Mouse (Mus musculus): ENCODE results near the gene Cyb561. TPM values are rescaled to one million over a fixed set of nuclear protein-coding genes. Genes with fewer than 3 reads are reported as not detected.
A peak's percentile ranks its signal among the peaks of the same experiment; 100 is the strongest.

Cyb561 gene
- polyA plus RNA-seq, 1 experiment from 2014 or later: 4.1 TPM

DNA sequence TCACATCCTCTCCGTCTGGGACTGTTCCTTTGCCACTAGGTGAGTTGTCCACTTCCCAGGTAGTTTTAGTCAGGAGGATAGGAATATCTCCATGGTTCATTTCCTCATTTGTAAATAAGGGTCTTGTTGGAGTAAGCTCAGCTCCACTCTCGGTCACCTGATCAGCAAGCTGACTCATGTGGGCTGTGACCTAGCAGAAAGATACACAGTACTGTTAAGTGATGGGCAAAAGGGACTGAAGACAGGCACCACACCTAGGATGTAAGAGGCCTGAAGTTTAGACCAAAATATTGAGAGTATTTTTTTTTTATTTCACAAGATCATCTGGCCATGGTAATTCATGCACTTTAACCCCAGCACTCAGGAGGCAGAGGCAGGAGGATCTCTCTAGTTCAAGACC lies 32.3 kb downstream of the Cyb561 start:
- Histone ChIP-seq H3K4me2 (no peak overlapping the region), H3K9me3 (replicated peaks) (no peaks in the 10 kb centered on the region), H3K27me3 (replicated peaks) (no peaks in the 10 kb centered on the region), H3K27ac (ENCODE audit: poor library complexity, severe bottlenecking) (no peak overlapping the region), H3K9ac (no peak overlapping the region), H3K36me3 (peaks cover 80% of the 10 kb centered on the region), H3K4me3 (no peak overlapping the region), H3K4me1 (replicated peaks) (peaks cover 9% of the 10 kb centered on the region)
- WGBS: 90% methylated on average over 2 of the region's 2 CpGs
- ATAC-seq (ENCODE audit: insufficient number of reproducible peaks, low FRiP score): no peak

DNA sequence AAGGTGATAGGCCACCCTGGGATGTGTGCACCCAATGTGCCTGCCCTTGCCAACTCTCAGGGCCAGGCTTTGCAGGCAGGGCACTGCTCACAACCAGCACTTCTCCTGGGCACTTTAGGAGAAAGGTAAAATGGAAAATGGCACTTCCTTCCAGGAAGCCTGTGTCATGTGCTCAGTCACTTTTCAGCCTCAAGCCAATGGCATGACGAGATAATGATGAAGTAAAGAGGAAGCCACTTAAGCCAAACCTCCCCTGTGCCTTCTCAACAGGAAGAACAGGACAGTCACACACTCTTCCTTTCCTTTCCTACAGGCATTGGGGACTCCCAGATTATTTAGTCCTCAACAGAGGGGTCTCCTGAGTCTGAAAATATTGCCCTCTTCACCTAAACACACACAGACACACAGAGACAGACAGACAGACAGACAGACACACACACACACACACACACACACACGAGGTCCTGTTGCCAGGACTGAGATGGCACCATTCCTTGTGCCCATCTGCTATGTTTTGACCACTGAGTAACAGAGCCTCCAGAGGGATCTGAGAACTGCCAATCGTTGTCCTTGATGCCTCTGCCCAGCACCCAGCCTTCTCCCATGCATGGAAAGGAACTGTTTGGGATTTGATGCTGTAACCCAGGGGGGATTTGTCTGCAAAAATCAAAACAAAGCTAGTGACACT lies 32.9 kb downstream of the Cyb561 start:
- 70% methylated on average over 3 of the region's 3 CpGs for whole genome bisulfite sequencing
- ATAC-seq (ENCODE audit: insufficient number of reproducible peaks, low FRiP score): no peak
- no peak overlapping the region for H3K4me2 ChIP-seq
- H3K9ac ChIP-seq: no peak overlapping the region
- H3K4me1 ChIP-seq (replicated peaks): peaks cover 9% of the 10 kb centered on the region; the same call in 1 of the 2 replicates
- no peaks in the 10 kb centered on the region for H3K27me3 ChIP-seq (replicated peaks)
- H3K9me3 ChIP-seq (replicated peaks): no peaks in the 10 kb centered on the region
- H3K36me3 ChIP-seq: peaks cover 74% of the 10 kb centered on the region
- no peak overlapping the region for H3K4me3 ChIP-seq
- H3K27ac ChIP-seq (ENCODE audit: poor library complexity, severe bottlenecking): no peak overlapping the region

DNA sequence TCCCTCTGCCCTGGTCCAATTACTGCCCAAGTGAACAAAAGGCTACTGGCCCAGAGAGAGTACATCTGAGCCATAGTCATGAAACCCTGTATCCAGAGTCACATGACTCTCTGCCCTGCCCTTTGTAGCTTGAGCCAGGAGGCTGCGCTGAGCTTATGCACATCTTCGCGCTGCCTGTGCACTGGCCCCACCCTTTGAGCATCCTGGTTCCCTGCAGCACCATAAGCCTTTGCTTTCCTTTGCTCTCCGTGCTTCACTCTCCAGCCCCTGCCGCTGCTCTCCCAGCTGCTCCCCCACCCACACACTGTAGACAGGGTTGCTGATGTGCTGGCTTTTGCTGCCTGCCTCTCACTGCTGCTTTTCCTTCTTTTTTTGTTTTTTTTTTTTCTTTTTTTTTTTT lies 39.6 kb downstream of the Cyb561 start:
- Histone ChIP-seq H3K9me3 (replicated peaks) (no peaks in the 10 kb centered on the region), H3K27ac (ENCODE audit: poor library complexity, severe bottlenecking) (no peak overlapping the region), H3K4me2 (no peak overlapping the region), H3K36me3 (peaks cover 58% of the 10 kb centered on the region), H3K4me1 (replicated peaks) (peaks cover 3% of the 10 kb centered on the region), H3K4me3 (no peak overlapping the region), H3K9ac (no peak overlapping the region), H3K27me3 (replicated peaks) (no peaks in the 10 kb centered on the region)
- no peak for ATAC-seq (ENCODE audit: insufficient number of reproducible peaks, low FRiP score)
- 70% methylated on average over 5 of the region's 5 CpGs for WGBS

GRCm38 (mm10) chr11:105911592-105912375 lies 41.4 kb downstream of the Cyb561 start:
- no peaks in the 10 kb centered on the region; the same call in 1 of the 2 replicates for H3K4me1 ChIP-seq (replicated peaks)
- ATAC-seq (ENCODE audit: insufficient number of reproducible peaks, low FRiP score): no peak
- no peak overlapping the region for H3K9ac ChIP-seq
- H3K27me3 ChIP-seq (replicated peaks): no peaks in the 10 kb centered on the region
- no peak overlapping the region for H3K27ac ChIP-seq (ENCODE audit: poor library complexity, severe bottlenecking)
- WGBS: 38% methylated on average over 4 of the region's 4 CpGs
- H3K9me3 ChIP-seq (replicated peaks): no peaks in the 10 kb centered on the region
- H3K36me3 ChIP-seq: peaks cover 53% of the 10 kb centered on the region
- no peak overlapping the region for H3K4me2 ChIP-seq
- no peak overlapping the region for H3K4me3 ChIP-seq

DNA sequence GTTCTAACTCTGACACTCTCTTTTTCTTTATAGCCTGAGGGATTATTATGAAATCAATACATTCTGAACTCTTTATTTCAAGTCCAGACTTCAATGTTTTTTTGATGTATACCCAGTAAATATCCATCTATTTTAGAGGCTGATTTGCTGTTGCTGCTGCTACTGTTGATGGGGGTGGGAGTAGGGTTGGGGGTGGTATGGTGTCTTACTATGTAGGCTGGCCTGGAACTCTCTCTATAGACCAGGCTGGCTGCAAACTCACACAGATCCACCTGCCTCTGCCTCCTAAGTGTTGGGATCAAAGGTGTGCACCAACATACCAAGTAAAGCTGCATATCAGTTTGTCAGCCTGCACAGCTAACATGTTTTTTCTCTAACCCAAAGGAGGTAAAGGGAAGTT lies 42.0 kb downstream of the Cyb561 start:
- no peaks in the 10 kb centered on the region for H3K9me3 ChIP-seq (replicated peaks)
- H3K27ac ChIP-seq (ENCODE audit: poor library complexity, severe bottlenecking): no peak overlapping the region
- ATAC-seq (ENCODE audit: insufficient number of reproducible peaks, low FRiP score): no peak
- no peaks in the 10 kb centered on the region; the same call in 1 of the 2 replicates for H3K4me1 ChIP-seq (replicated peaks)
- no peak overlapping the region for H3K4me2 ChIP-seq
- H3K36me3 ChIP-seq: peaks cover 47% of the 10 kb centered on the region
- no peak overlapping the region for H3K9ac ChIP-seq
- H3K4me3 ChIP-seq: no peak overlapping the region
- H3K27me3 ChIP-seq (replicated peaks): no peaks in the 10 kb centered on the region

- Histone ChIP-seq H3K4me3 (no peak overlapping the region), H3K27me3 (replicated peaks) (no peaks in the 10 kb centered on the region), H3K9me3 (replicated peaks) (no peaks in the 10 kb centered on the region), H3K36me3 (peaks cover 46% of the 10 kb centered on the region), H3K27ac (ENCODE audit: poor library complexity, severe bottlenecking) (no peak overlapping the region), H3K4me1 (replicated peaks) (peaks cover 7% of the 10 kb centered on the region; the same call in 1 of the 2 replicates), H3K9ac (no peak overlapping the region), H3K4me2 (no peak overlapping the region)
- no peak for ATAC-seq (ENCODE audit: insufficient number of reproducible peaks, low FRiP score)
- WGBS: 84% methylated on average over 2 of the region's 2 CpGs
Observed at GRCm38 (mm10) chr11:105909617-105910016, 43.5 kb downstream of the Cyb561 start.

GRCm38 (mm10) chr11:105908926-105909325 lies 44.2 kb downstream of the Cyb561 start:
- no peak overlapping the region for H3K9ac ChIP-seq
- H3K9me3 ChIP-seq (replicated peaks): no peaks in the 10 kb centered on the region
- peaks cover 7% of the 10 kb centered on the region; the same call in 1 of the 2 replicates for H3K4me1 ChIP-seq (replicated peaks)
- no peak overlapping the region for H3K4me2 ChIP-seq
- H3K36me3 ChIP-seq: peaks cover 47% of the 10 kb centered on the region
- no peak for ATAC-seq (ENCODE audit: insufficient number of reproducible peaks, low FRiP score)
- WGBS: 76% methylated on average over 8 of the region's 8 CpGs
- H3K27me3 ChIP-seq (replicated peaks): no peaks in the 10 kb centered on the region
- no peak overlapping the region for H3K27ac ChIP-seq (ENCODE audit: poor library complexity, severe bottlenecking)
- no peak overlapping the region for H3K4me3 ChIP-seq

GRCm38 (mm10) chr11:105907381-105907780 lies 45.8 kb downstream of the Cyb561 start:
- H3K4me1 ChIP-seq (replicated peaks): peaks cover 7% of the 10 kb centered on the region; the same call in 1 of the 2 replicates
- peaks cover 49% of the 10 kb centered on the region for H3K36me3 ChIP-seq
- H3K9ac ChIP-seq: no peak overlapping the region
- H3K4me2 ChIP-seq: no peak overlapping the region
- WGBS: 89% methylated on average over 1 of the region's 1 CpGs
- H3K27me3 ChIP-seq (replicated peaks): no peaks in the 10 kb centered on the region
- H3K4me3 ChIP-seq: no peak overlapping the region
- H3K27ac ChIP-seq (ENCODE audit: poor library complexity, severe bottlenecking): no peak overlapping the region
- H3K9me3 ChIP-seq (replicated peaks): no peaks in the 10 kb centered on the region
- ATAC-seq (ENCODE audit: insufficient number of reproducible peaks, low FRiP score): no peak

DNA sequence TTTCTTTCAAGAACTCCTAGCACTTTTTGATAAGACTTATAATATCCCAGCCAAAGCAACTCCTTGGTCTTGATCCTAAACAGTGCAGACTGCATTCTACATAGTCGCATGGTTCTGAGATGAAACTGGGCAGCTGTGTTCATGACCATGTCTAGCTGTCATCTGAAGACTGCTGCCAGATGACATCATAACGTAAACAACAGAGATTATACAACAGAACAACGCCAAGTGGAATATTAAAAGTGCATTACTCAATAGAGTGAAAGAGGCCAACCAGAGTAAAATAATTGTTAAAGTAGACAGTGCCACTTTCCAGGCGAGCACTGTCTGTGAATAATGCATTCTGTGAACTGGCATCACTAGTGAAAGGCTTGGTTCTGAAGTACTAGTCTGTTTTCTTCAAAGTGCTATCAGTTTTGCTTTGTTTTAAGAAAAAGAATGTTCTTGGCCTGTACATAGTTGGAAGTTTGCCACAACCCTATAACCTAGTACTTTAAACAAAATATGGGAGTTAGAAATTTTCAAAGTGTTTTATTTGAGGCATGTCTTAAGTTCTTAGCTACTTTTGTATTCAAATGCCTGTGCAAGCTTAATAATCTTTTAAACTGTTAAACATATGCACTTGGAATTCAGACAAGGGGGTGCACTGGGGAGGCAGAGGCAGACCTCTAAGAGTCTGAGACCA lies 47.5 kb downstream of the Cyb561 start:
- no peak overlapping the region for H3K4me3 ChIP-seq
- H3K27me3 ChIP-seq (replicated peaks): no peaks in the 10 kb centered on the region
- peaks cover 56% of the 10 kb centered on the region for H3K36me3 ChIP-seq
- 57% methylated on average over 4 of the region's 4 CpGs for WGBS
- ATAC-seq (ENCODE audit: insufficient number of reproducible peaks, low FRiP score): peak; percentile 39; the same call in 1 of the 2 replicates
- H3K4me1 ChIP-seq (replicated peaks): 0 out of 2 replicates have a peak, but pooled peaks cover 7% of the 10 kb centered on the region
- H3K27ac ChIP-seq (ENCODE audit: poor library complexity, severe bottlenecking): peak overlapping the region; percentile 74; the same call in 1 of the 2 replicates
- H3K4me2 ChIP-seq: no peak overlapping the region
- H3K9me3 ChIP-seq (replicated peaks): no peaks in the 10 kb centered on the region
- no peak overlapping the region for H3K9ac ChIP-seq

DNA sequence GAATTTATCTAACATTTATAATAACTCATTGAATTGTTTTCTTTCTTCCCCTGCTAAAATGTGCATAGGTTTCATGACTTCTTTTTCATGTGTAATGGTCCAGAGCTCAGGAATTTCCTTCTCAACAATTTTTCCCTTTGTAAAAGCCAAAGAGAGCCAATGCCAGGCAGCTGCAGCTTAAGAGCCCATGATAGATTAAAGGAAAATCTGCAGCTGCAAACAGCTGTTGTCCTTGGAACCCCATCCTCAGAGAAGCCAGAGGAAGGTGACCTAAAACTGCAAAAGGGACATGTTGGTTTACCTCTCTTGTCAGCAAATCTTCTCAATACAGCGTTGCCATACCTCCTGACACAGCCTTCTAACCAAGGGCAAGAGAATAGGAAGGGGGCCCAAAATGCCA lies 50.2 kb downstream of the Cyb561 start:
- H3K4me3 ChIP-seq: no peak overlapping the region
- no peak for ATAC-seq (ENCODE audit: insufficient number of reproducible peaks, low FRiP score)
- 76% methylated on average over 1 of the region's 1 CpGs for WGBS
- H3K9me3 ChIP-seq (replicated peaks): no peaks in the 10 kb centered on the region
- H3K27ac ChIP-seq (ENCODE audit: poor library complexity, severe bottlenecking): no peak overlapping the region
- no peak overlapping the region for H3K4me2 ChIP-seq
- peaks cover 62% of the 10 kb centered on the region for H3K36me3 ChIP-seq
- no peak overlapping the region for H3K9ac ChIP-seq
- H3K4me1 ChIP-seq (replicated peaks): 0 out of 2 replicates have a peak, but pooled peaks cover 7% of the 10 kb centered on the region
- H3K27me3 ChIP-seq (replicated peaks): no peaks in the 10 kb centered on the region

DNA sequence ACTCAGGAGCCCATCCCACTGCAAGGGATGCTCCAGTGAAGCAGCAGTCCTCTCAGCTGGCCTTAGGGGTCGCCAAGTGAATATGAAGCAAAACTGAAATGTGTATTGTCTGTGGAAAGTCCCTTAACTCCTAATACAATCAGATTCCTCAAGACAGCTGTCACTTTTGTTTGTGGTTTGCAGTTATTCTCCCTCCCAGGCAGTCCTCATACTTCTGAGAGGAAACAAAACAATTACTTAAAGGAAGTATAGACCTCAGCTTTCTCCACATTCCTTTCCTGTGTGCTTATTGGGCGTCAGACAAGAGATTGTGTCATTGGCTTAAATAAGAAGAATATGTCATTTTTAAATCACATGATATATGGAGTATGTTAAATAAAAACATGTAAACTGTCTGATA lies 51.6 kb downstream of the Cyb561 start:
- no peak overlapping the region for H3K4me2 ChIP-seq
- no peaks in the 10 kb centered on the region for H3K27me3 ChIP-seq (replicated peaks)
- H3K36me3 ChIP-seq: peaks cover 67% of the 10 kb centered on the region
- no peak overlapping the region for H3K27ac ChIP-seq (ENCODE audit: poor library complexity, severe bottlenecking)
- 70% methylated on average over 2 of the region's 2 CpGs for WGBS
- H3K9ac ChIP-seq: no peak overlapping the region
- 0 out of 2 replicates have a peak, but pooled peaks cover 7% of the 10 kb centered on the region for H3K4me1 ChIP-seq (replicated peaks)
- H3K9me3 ChIP-seq (replicated peaks): no peaks in the 10 kb centered on the region
- no peak overlapping the region for H3K4me3 ChIP-seq
- no peak for ATAC-seq (ENCODE audit: insufficient number of reproducible peaks, low FRiP score)

Data from heart, embryonic 12.5 days (tissue).